Mouse (Mus musculus): ENCODE results near the gene Chrng. TPM values are rescaled to one million over a fixed set of nuclear protein-coding genes. Genes with fewer than 3 reads are reported as not detected.

Chrng gene
- total RNA-seq, 1 experiment, result 0.13 TPM

- Histone ChIP-seq H3K27ac (ENCODE audit: insufficient read depth, low read depth, low read length, poor library complexity, severe bottlenecking) (no peak overlapping the region), H3K36me3 (ENCODE audit: control insufficient read depth, insufficient read depth, low read length, poor library complexity, severe bottlenecking) (no peaks in the 10 kb centered on the region), H3K4me1 (ENCODE audit: control insufficient read depth in 2 of 2, insufficient read depth in 2 of 2, low read length in 2 of 2, poor library complexity in 1 of 2) (peaks cover 1 to 9% of the 10 kb centered on the region in 2 experiments; a peak in 1 of 4 replicates)
Observed at GRCm38 (mm10) chr1:87172316-87172715, 32.1 kb upstream of the Chrng start.

DNA sequence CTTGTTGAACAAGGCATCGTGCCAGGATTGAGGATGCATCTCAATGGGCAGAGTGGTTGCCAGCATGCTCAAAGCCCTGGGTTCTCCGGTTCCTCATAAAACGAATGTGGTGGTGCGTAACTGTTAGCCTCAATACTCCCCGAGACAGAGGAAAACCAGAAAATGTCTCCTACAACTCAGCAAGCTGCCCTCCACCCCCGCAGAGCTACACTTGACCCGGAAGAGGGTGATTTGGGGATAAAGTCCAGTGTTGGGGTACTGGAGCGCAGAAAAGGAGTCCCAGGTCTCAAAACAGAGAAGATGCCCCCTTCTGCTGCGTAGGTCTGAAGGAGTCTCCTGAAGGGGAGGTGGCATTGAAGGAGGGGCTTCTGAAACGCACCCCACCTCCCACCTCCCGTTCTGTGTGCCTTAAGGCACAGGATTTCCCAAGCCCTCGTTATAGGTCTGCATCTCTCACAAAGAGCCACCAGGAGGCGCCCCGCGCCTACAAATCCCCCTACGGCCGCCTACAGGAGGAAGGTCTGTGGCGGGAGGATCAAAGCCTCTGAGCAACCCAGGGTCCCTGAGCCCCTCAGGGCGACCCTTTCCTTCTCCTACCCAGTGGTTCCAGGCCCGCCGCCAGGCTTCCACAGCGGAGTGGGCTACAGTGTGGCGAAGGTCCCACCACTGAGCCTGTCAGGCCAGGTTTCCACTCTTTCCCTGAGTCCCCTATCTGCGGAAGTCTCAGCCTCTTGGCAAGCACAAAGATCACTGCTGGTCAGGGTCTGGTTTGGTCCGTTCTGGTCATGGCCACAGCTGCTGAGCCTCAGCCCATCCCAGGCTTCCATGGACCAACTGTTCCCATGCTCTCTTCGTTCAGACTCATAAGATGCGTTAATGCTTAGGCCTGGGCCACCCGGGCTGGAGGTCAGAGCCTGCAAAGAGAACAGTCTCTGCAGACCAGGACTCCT is 30.2 kb upstream of the Chrng start:
- H3K4me1 ChIP-seq (ENCODE audit: control insufficient read depth in 2 of 2, insufficient read depth in 2 of 2, low read length in 2 of 2, poor library complexity in 1 of 2), result peaks cover 1 to 9% of the 10 kb centered on the region in 2 experiments; a peak in 1 of 4 replicates
- TF ChIP-seq ZC3H11A (IDR thresholded peaks at IDR 0.05; ENCODE audit: borderline replicate concordance, low read depth, low read length) (peak; percentile 72), MAFK (IDR thresholded peaks at IDR 0.05; ENCODE audit: insufficient read depth, low read depth, low read length) (no peak)
- no peak overlapping the region for H3K27ac ChIP-seq (ENCODE audit: insufficient read depth, low read depth, low read length, poor library complexity, severe bottlenecking)
- peak overlapping the region; percentile 15; the same call in 1 of the 2 replicates for H3K9ac ChIP-seq (ENCODE audit: insufficient read depth, low read depth, low read length, poor library complexity, severe bottlenecking)
- DNase-seq (ENCODE audit: low read depth, low spot score), result no peak
- H3K9me3 ChIP-seq (ENCODE audit: control insufficient read depth, insufficient read depth, low read depth, low read length), result no peaks in the 10 kb centered on the region
- H3K4me3 ChIP-seq (ENCODE audit: insufficient read depth in 1 of 2, low read depth in 1 of 2, low read length in 2 of 2, poor library complexity in 1 of 2, severe bottlenecking in 1 of 2), result no peak overlapping the region
- in situ Hi-C loops (cut with MboI; ENCODE audit: low sequenced_read_pairs in 2 of 2, unreplicated experiment in 2 of 2), result loop anchor here in 1 of 2 experiments (10.0 kb wide), 1 partner anchor 351 kb away; no protein-coding TSS in a partner anchor
- H3K36me3 ChIP-seq (ENCODE audit: control insufficient read depth, insufficient read depth, low read length, poor library complexity, severe bottlenecking), result no peaks in the 10 kb centered on the region

More at GRCm38 (mm10) chr1:87172316-87172715, 32.1 kb upstream of the Chrng start:
- DNase-seq (ENCODE audit: low read depth, low spot score), result no peak
- TF ChIP-seq HCFC1 (IDR thresholded peaks at IDR 0.05; ENCODE audit: borderline replicate concordance, insufficient read depth, low read length), result no peak
- in situ Hi-C loops (cut with MboI; ENCODE audit: low sequenced_read_pairs in 2 of 2, unreplicated experiment in 2 of 2), result loop anchor here in 1 of 2 experiments (10.0 kb wide), 1 partner anchor 352 kb away; no protein-coding TSS in a partner anchor
- H3K4me3 ChIP-seq (ENCODE audit: insufficient read depth in 1 of 2, low read depth in 1 of 2, low read length in 2 of 2, poor library complexity in 1 of 2, severe bottlenecking in 1 of 2), result no peak overlapping the region
- no peaks in the 10 kb centered on the region for H3K9me3 ChIP-seq (ENCODE audit: control insufficient read depth, insufficient read depth, low read depth, low read length)
- H3K9ac ChIP-seq (ENCODE audit: insufficient read depth, low read depth, low read length, poor library complexity, severe bottlenecking), result no peak overlapping the region

GRCm38 (mm10) chr1:87175852-87176292 is 28.6 kb upstream of the Chrng start:
- peak overlapping the region in 1 of 2 experiments; percentile 31; a peak in 1 of 4 replicates for H3K4me3 ChIP-seq (ENCODE audit: insufficient read depth in 1 of 2, low read depth in 1 of 2, low read length in 2 of 2, poor library complexity in 1 of 2, severe bottlenecking in 1 of 2)

DNA sequence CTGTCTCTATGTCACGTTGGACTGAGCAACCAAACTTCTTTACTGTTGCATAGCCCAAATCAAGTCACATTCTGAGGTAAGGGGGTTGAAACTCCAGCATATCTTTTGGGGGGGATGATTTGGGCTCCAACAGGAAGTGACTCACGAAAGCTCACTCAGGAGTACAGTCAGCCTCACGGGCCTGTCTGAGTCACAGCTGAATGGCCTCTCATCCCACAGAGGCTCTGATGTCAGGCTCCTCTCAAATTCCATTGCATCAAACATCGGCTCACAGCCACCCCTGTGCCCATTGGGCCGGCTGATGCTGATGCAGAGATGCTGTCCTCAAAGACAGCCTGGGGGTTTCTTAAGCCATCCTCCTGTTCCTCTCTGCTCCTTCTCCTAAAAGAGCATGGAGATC is 23.6 kb upstream of the Chrng start:
- in situ Hi-C loops (cut with MboI; ENCODE audit: low sequenced_read_pairs in 2 of 2, unreplicated experiment in 2 of 2), result no loop called here
- no peak for DNase-seq (ENCODE audit: low read depth, low spot score)
- TF ChIP-seq ZNF384 (IDR thresholded peaks at IDR 0.05; ENCODE audit: low read depth, low read length) (no peak), CHD2 (IDR thresholded peaks at IDR 0.05; ENCODE audit: low read depth, low read length) (no peak), ZC3H11A (IDR thresholded peaks at IDR 0.05; ENCODE audit: borderline replicate concordance, low read depth, low read length) (no peak)
- Histone ChIP-seq H3K36me3 (ENCODE audit: control insufficient read depth, insufficient read depth, low read length, poor library complexity, severe bottlenecking) (no peaks in the 10 kb centered on the region), H3K9me3 (ENCODE audit: control insufficient read depth, insufficient read depth, low read depth, low read length) (no peaks in the 10 kb centered on the region), H3K4me1 (ENCODE audit: control insufficient read depth in 2 of 2, insufficient read depth in 2 of 2, low read length in 2 of 2, poor library complexity in 1 of 2) (peaks cover 3 to 16% of the 10 kb centered on the region in 2 experiments; a peak in 3 of 4 replicates), H3K9ac (ENCODE audit: insufficient read depth, low read depth, low read length, poor library complexity, severe bottlenecking) (no peak overlapping the region), H3K27ac (ENCODE audit: insufficient read depth, low read depth, low read length, poor library complexity, severe bottlenecking) (no peak overlapping the region), H3K4me3 (ENCODE audit: insufficient read depth in 1 of 2, low read depth in 1 of 2, low read length in 2 of 2, poor library complexity in 1 of 2, severe bottlenecking in 1 of 2) (no peak overlapping the region)

More at GRCm38 (mm10) chr1:87175852-87176292, 28.6 kb upstream of the Chrng start:
- no peaks in the 10 kb centered on the region for H3K9me3 ChIP-seq (ENCODE audit: control insufficient read depth, insufficient read depth, low read depth, low read length)
- H3K36me3 ChIP-seq (ENCODE audit: control insufficient read depth, insufficient read depth, low read length, poor library complexity, severe bottlenecking), result no peaks in the 10 kb centered on the region
- peaks cover 1 to 6% of the 10 kb centered on the region in 2 experiments; a peak in 1 of 4 replicates for H3K4me1 ChIP-seq (ENCODE audit: control insufficient read depth in 2 of 2, insufficient read depth in 2 of 2, low read length in 2 of 2, poor library complexity in 1 of 2)
- no peak for DNase-seq (ENCODE audit: low read depth, low spot score)
- TF ChIP-seq HCFC1 (IDR thresholded peaks at IDR 0.05; ENCODE audit: borderline replicate concordance, insufficient read depth, low read length) (no peak), CHD2 (IDR thresholded peaks at IDR 0.05; ENCODE audit: low read depth, low read length) (no peak), MAFK (IDR thresholded peaks at IDR 0.05; ENCODE audit: insufficient read depth, low read depth, low read length) (no peak), ZNF384 (IDR thresholded peaks at IDR 0.05; ENCODE audit: low read depth, low read length) (no peak), ZC3H11A (IDR thresholded peaks at IDR 0.05; ENCODE audit: borderline replicate concordance, low read depth, low read length) (no peak)
- in situ Hi-C loops (cut with MboI; ENCODE audit: low sequenced_read_pairs in 2 of 2, unreplicated experiment in 2 of 2), result loop anchor here in 1 of 2 experiments (10.0 kb wide), 1 partner anchor 349 kb away; no protein-coding TSS in a partner anchor
- no peak overlapping the region for H3K27ac ChIP-seq (ENCODE audit: insufficient read depth, low read depth, low read length, poor library complexity, severe bottlenecking)
- H3K9ac ChIP-seq (ENCODE audit: insufficient read depth, low read depth, low read length, poor library complexity, severe bottlenecking), result no peak overlapping the region

Measured in ES-E14 (cell line).